Mouse (Mus musculus): ENCODE measurements at regions not wholly inside any gene's neighbourhood (a gene's known extent, or its start where the extent isn't known, plus 50 kb on each side); places are given as distances from the start of the nearest gene placed in this dataset.
A peak's percentile ranks its signal among the peaks of the same experiment; 100 is the strongest.

DNA sequence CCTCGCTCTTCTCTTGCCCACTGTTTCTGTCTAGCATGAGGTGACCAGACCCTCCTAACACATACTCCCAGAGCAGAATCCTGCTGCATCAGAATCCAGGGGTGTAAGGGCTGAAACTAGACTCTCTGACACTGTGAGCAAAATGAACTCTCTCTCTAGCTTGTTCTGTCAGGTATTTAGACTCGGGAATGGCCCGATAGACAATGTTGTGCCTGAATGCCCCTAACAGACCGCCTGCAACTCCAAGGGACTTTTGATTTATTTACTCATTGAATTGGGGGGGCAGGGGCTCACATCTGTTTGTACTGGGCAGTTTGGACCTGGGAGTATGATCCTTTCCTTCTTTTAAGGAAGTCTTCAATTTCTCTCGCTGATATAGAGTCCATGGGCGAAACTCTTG, 469.3 kb upstream of the Trpc7 start:
- H3K9me3 ChIP-seq (ENCODE audit: control insufficient read depth, low read length), result no peaks in the 10 kb centered on the region
- no peaks in the 10 kb centered on the region for H3K36me3 ChIP-seq (ENCODE audit: control insufficient read depth, insufficient read depth, low read length)
- no peaks in the 10 kb centered on the region for H3K4me1 ChIP-seq (replicated peaks; ENCODE audit: control insufficient read depth, insufficient read depth, low read length)
- ATAC-seq (replicated peaks; ENCODE audit: low FRiP score, low TSS enrichment, low read depth) (no peak), DNase-seq (ENCODE audit: low spot score) (peak; percentile 16)
- H3K27me3 ChIP-seq (replicated peaks; ENCODE audit: control insufficient read depth, insufficient read depth, low read length), result no peaks in the 10 kb centered on the region
- H3K4me3 ChIP-seq (ENCODE audit: low read depth, low read length), result no peak overlapping the region
- H3K4me2 ChIP-seq (ENCODE audit: low read length), result no peak overlapping the region
- H3K9ac ChIP-seq (ENCODE audit: low read length), result no peak overlapping the region
- 79% methylated on average over 6 of the region's 6 CpGs for WGBS
- no peak overlapping the region for H3K27ac ChIP-seq (ENCODE audit: low read depth)

GRCm38 (mm10) chr13:57364396-57364795, 468.6 kb upstream of the Trpc7 start:
- no peaks in the 10 kb centered on the region for H3K36me3 ChIP-seq (ENCODE audit: control insufficient read depth, insufficient read depth, low read length)
- H3K4me1 ChIP-seq (replicated peaks; ENCODE audit: control insufficient read depth, insufficient read depth, low read length), result no peaks in the 10 kb centered on the region
- WGBS, result 95% methylated on average over 2 of the region's 2 CpGs
- H3K4me3 ChIP-seq (ENCODE audit: low read depth, low read length), result no peak overlapping the region
- no peak overlapping the region for H3K4me2 ChIP-seq (ENCODE audit: low read length)
- no peaks in the 10 kb centered on the region for H3K27me3 ChIP-seq (replicated peaks; ENCODE audit: control insufficient read depth, insufficient read depth, low read length)
- ATAC-seq (replicated peaks; ENCODE audit: low FRiP score, low TSS enrichment, low read depth), result no peak
- no peak overlapping the region for H3K9ac ChIP-seq (ENCODE audit: low read length)
- H3K9me3 ChIP-seq (ENCODE audit: control insufficient read depth, low read length), result no peaks in the 10 kb centered on the region
- DNase-seq (ENCODE audit: low spot score), result peak; percentile 23
- H3K27ac ChIP-seq (ENCODE audit: low read depth), result no peak overlapping the region

GRCm38 (mm10) chr13:57362563-57362962, 466.8 kb upstream of the Trpc7 start:
- Histone ChIP-seq H3K27ac (ENCODE audit: low read depth) (no peak overlapping the region), H3K4me3 (ENCODE audit: low read depth, low read length) (no peak overlapping the region), H3K9me3 (ENCODE audit: control insufficient read depth, low read length) (no peaks in the 10 kb centered on the region), H3K4me2 (ENCODE audit: low read length) (no peak overlapping the region), H3K4me1 (replicated peaks; ENCODE audit: control insufficient read depth, insufficient read depth, low read length) (no peaks in the 10 kb centered on the region), H3K36me3 (ENCODE audit: control insufficient read depth, insufficient read depth, low read length) (no peaks in the 10 kb centered on the region), H3K9ac (ENCODE audit: low read length) (no peak overlapping the region), H3K27me3 (replicated peaks; ENCODE audit: control insufficient read depth, insufficient read depth, low read length) (no peaks in the 10 kb centered on the region)
- WGBS, result 24% methylated on average over 6 of the region's 6 CpGs
- DNase-seq (ENCODE audit: low spot score) (peak; percentile 38), ATAC-seq (replicated peaks; ENCODE audit: low FRiP score, low TSS enrichment, low read depth) (no peak)

GRCm38 (mm10) chr13:57361286-57361685, 465.5 kb upstream of the Trpc7 start:
- WGBS, result 85% methylated on average over 7 of the region's 7 CpGs
- no peaks in the 10 kb centered on the region for H3K9me3 ChIP-seq (ENCODE audit: control insufficient read depth, low read length)
- no peak overlapping the region for H3K4me2 ChIP-seq (ENCODE audit: low read length)
- no peak overlapping the region for H3K9ac ChIP-seq (ENCODE audit: low read length)
- DNase-seq (ENCODE audit: low spot score) (no peak), ATAC-seq (replicated peaks; ENCODE audit: low FRiP score, low TSS enrichment, low read depth) (no peak)
- H3K27ac ChIP-seq (ENCODE audit: low read depth), result no peak overlapping the region
- no peaks in the 10 kb centered on the region for H3K27me3 ChIP-seq (replicated peaks; ENCODE audit: control insufficient read depth, insufficient read depth, low read length)
- H3K36me3 ChIP-seq (ENCODE audit: control insufficient read depth, insufficient read depth, low read length), result no peaks in the 10 kb centered on the region
- no peaks in the 10 kb centered on the region for H3K4me1 ChIP-seq (replicated peaks; ENCODE audit: control insufficient read depth, insufficient read depth, low read length)
- H3K4me3 ChIP-seq (ENCODE audit: low read depth, low read length), result no peak overlapping the region

GRCm38 (mm10) chr13:57354606-57355005, 458.8 kb upstream of the Trpc7 start:
- WGBS, result 79% methylated on average over 7 of the region's 7 CpGs
- no peak for DNase-seq (ENCODE audit: low spot score)
- H3K9ac ChIP-seq (ENCODE audit: low read length), result no peak overlapping the region
- H3K27me3 ChIP-seq (replicated peaks; ENCODE audit: control insufficient read depth, insufficient read depth, low read length), result no peaks in the 10 kb centered on the region
- no peak for ATAC-seq (replicated peaks; ENCODE audit: low FRiP score, low TSS enrichment, low read depth)
- no peaks in the 10 kb centered on the region for H3K36me3 ChIP-seq (ENCODE audit: control insufficient read depth, insufficient read depth, low read length)
- no peak overlapping the region for H3K27ac ChIP-seq (ENCODE audit: low read depth)
- H3K4me3 ChIP-seq (ENCODE audit: low read depth, low read length), result no peak overlapping the region
- H3K4me2 ChIP-seq (ENCODE audit: low read length), result no peak overlapping the region
- H3K4me1 ChIP-seq (replicated peaks; ENCODE audit: control insufficient read depth, insufficient read depth, low read length), result no peaks in the 10 kb centered on the region
- no peaks in the 10 kb centered on the region for H3K9me3 ChIP-seq (ENCODE audit: control insufficient read depth, low read length)

GRCm38 (mm10) chr13:57353976-57354375, 458.2 kb upstream of the Trpc7 start:
- DNase-seq (ENCODE audit: low spot score) (no peak), ATAC-seq (replicated peaks; ENCODE audit: low FRiP score, low TSS enrichment, low read depth) (no peak)
- H3K4me1 ChIP-seq (replicated peaks; ENCODE audit: control insufficient read depth, insufficient read depth, low read length), result no peaks in the 10 kb centered on the region
- no peaks in the 10 kb centered on the region for H3K9me3 ChIP-seq (ENCODE audit: control insufficient read depth, low read length)
- H3K4me3 ChIP-seq (ENCODE audit: low read depth, low read length), result no peak overlapping the region
- 53% methylated on average over 3 of the region's 3 CpGs for WGBS
- no peaks in the 10 kb centered on the region for H3K27me3 ChIP-seq (replicated peaks; ENCODE audit: control insufficient read depth, insufficient read depth, low read length)
- no peak overlapping the region for H3K4me2 ChIP-seq (ENCODE audit: low read length)
- H3K9ac ChIP-seq (ENCODE audit: low read length), result no peak overlapping the region
- H3K36me3 ChIP-seq (ENCODE audit: control insufficient read depth, insufficient read depth, low read length), result no peaks in the 10 kb centered on the region
- no peak overlapping the region for H3K27ac ChIP-seq (ENCODE audit: low read depth)

- ATAC-seq (replicated peaks; ENCODE audit: low FRiP score, low TSS enrichment, low read depth) (no peak), DNase-seq (ENCODE audit: low spot score) (no peak)
- H3K27me3 ChIP-seq (replicated peaks; ENCODE audit: control insufficient read depth, insufficient read depth, low read length), result no peaks in the 10 kb centered on the region
- no peak overlapping the region for H3K27ac ChIP-seq (ENCODE audit: low read depth)
- H3K9ac ChIP-seq (ENCODE audit: low read length), result no peak overlapping the region
- no peaks in the 10 kb centered on the region for H3K4me1 ChIP-seq (replicated peaks; ENCODE audit: control insufficient read depth, insufficient read depth, low read length)
- no peak overlapping the region for H3K4me3 ChIP-seq (ENCODE audit: low read depth, low read length)
- no peaks in the 10 kb centered on the region for H3K36me3 ChIP-seq (ENCODE audit: control insufficient read depth, insufficient read depth, low read length)
- no peak overlapping the region for H3K4me2 ChIP-seq (ENCODE audit: low read length)
- 94% methylated on average over 2 of the region's 2 CpGs for WGBS
- H3K9me3 ChIP-seq (ENCODE audit: control insufficient read depth, low read length), result no peaks in the 10 kb centered on the region
Measured at GRCm38 (mm10) chr13:57350828-57351227, 455.0 kb upstream of the Trpc7 start.

DNA sequence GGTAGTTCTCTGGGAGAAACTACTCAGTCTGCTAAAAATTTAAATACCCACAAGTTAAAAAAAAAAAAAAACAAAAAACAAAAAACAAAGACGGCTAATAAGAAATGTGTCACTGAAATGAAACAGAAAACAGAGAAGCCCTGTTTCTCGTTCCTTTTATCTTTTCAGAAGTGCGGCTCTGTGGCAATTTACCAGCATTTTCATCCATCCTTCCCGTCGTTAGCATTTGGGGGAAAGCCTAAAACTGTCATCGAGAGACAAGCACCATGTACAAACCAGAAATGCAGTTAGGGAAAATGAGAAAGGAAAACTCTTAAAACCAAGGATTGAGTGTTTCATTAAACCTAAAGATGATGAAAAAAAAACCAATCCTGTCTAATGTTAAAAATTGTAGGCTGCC, 442.9 kb upstream of the Trpc7 start:
- Histone ChIP-seq H3K27ac (ENCODE audit: low read depth) (no peak overlapping the region), H3K9ac (ENCODE audit: low read length) (no peak overlapping the region), H3K4me3 (ENCODE audit: low read depth, low read length) (no peak overlapping the region), H3K4me2 (ENCODE audit: low read length) (no peak overlapping the region), H3K27me3 (replicated peaks; ENCODE audit: control insufficient read depth, insufficient read depth, low read length) (no peaks in the 10 kb centered on the region), H3K9me3 (ENCODE audit: control insufficient read depth, low read length) (no peaks in the 10 kb centered on the region), H3K4me1 (replicated peaks; ENCODE audit: control insufficient read depth, insufficient read depth, low read length) (no peaks in the 10 kb centered on the region), H3K36me3 (ENCODE audit: control insufficient read depth, insufficient read depth, low read length) (no peaks in the 10 kb centered on the region)
- DNase-seq (ENCODE audit: low spot score), result no peak
- WGBS, result 43% methylated on average over 6 of the region's 6 CpGs
- no peak for ATAC-seq (replicated peaks; ENCODE audit: low FRiP score, low TSS enrichment, low read depth)

DNA sequence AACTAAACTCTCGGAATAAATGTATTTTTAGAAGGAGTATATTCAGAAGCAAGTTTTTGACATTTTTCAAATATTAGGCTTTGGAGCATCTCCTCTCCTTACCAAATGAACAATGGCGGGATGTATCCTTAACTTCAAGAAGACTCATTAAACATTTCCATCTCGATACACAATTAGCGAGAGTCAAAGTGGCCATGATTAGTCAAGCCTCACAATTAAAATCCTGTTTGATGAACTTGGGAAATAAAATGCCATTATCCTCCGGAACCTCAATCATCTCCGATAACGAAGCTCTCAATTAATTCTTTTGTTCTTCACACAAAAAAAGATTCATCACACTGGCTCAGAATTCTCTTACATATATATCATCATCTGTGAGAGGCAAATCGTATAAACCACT, 440.8 kb upstream of the Trpc7 start:
- 93% methylated on average over 8 of the region's 8 CpGs for WGBS
- Histone ChIP-seq H3K4me3 (ENCODE audit: low read depth, low read length) (no peak overlapping the region), H3K4me1 (replicated peaks; ENCODE audit: control insufficient read depth, insufficient read depth, low read length) (no peaks in the 10 kb centered on the region), H3K27me3 (replicated peaks; ENCODE audit: control insufficient read depth, insufficient read depth, low read length) (no peaks in the 10 kb centered on the region), H3K9ac (ENCODE audit: low read length) (no peak overlapping the region), H3K36me3 (ENCODE audit: control insufficient read depth, insufficient read depth, low read length) (no peaks in the 10 kb centered on the region), H3K9me3 (ENCODE audit: control insufficient read depth, low read length) (no peaks in the 10 kb centered on the region), H3K27ac (ENCODE audit: low read depth) (no peak overlapping the region), H3K4me2 (ENCODE audit: low read length) (no peak overlapping the region)
- DNase-seq (ENCODE audit: low spot score) (no peak), ATAC-seq (replicated peaks; ENCODE audit: low FRiP score, low TSS enrichment, low read depth) (no peak)
